Mouse (Mus musculus) heart, postnatal 14 days (tissue): ENCODE data around the gene Qprt. TPM values are rescaled to one million over a fixed set of nuclear protein-coding genes. Genes with fewer than 3 reads are reported as not detected.

Experiments used
- DNase-seq, 2 experiments: peaks; one replicate each; pipeline ENCODE4 v3.0.0; 2021 to 2022
- intact Hi-C: fragments of 180-260 bp; cut with DNase I; formaldehyde crosslinking; loops from one replicate; pipeline ENCODE4 v1.15.1; 2025
- total RNA-seq, 2 experiments: library from RNA; stranded (reverse); gene quantifications; 2 replicates each; pipeline ENCODE4 v1.2.3; 2021

Qprt gene
- total RNA-seq, 2 experiments from 2014 or later, result not detected

DNA sequence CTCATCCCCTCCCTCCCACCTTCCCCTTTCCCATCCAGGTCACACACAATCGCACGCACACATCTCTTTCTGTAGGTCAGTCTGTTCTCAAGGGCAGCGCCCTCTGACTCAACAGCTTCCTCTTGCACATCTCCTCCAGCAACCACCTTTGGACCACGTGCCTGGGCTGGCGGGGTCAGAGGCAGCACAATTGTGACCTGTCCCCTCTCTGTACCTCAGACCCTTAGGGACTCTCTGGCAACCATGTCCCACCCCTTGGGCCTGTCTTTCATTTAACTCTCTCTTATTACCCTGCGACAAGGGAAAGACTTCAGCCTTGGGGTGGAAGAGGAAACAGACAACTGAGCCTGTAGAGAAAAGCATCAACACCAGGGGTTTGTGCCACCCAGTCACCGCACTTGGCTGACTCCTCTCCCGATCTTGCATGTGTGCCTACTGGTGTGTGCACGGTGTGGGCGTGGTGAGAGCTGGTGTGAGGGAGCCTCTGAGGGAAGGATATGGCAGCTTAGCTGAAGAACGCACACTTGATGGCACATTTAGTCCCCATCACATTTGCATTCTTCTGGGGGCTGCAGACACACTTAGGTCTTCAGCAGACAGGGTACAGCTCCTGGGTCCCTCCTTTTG lies 12.9 kb upstream of the Qprt start:
- DNase-seq, result no peak
- intact Hi-C loops, result loop anchor here (5.0 kb wide), 1 partner anchor 52 kb away; no protein-coding TSS in a partner anchor

- intact Hi-C loops, result no loop called here
- DNase-seq, result no peak
Measured at GRCm38 (mm10) chr7:127133125-127133524, 11.1 kb upstream of the Qprt start.

DNA sequence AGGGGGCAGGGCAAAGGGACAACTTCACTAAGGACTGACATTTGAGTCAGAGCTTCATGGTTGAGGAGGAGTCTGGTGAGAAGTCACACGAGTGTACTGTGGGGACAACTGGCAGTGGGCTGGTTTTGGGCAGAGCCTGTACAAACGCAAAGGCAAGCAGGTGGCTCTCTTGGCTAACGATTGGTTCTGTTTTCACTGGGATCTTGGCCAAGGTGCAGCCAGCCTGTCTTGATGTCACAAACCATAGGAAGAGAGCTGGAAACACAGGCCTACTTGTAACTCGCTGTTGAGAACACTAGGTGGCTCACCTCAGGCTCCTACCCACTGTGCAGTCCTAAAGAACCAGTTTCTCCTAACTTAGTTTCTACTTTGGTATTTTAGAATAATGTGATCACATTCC lies 7.6 kb upstream of the Qprt start:
- DNase-seq, result peak in 1 of 2 experiments; percentile 28
- intact Hi-C loops, result no loop called here

GRCm38 (mm10) chr7:127121061-127121910 lies 740 bp downstream of the Qprt start:
- intact Hi-C loops, result no loop called here
- no peak for DNase-seq

- DNase-seq, result no peak
- intact Hi-C loops, result no loop called here
Measured at GRCm38 (mm10) chr7:127118671-127119445, 3.2 kb downstream of the Qprt start.

DNA sequence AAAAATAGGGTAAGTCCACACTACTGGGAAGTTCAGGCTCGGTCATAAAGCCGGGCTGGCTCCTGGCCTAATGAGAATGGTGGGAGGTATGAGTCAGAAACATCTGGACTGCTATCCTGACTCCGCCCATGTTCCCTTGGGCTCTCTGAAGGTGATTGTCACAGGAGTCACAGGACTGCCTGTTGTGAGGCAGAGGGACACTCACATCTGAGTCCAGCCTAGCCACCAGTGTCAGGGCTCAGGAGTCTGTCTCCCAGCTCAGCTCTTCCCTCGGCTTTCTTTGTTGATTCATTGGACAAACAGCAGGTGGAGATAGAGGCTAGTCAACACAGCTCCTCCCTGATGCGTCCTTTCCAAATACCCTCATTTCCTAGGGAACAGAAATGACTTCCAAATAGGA lies 4.1 kb downstream of the Qprt start:
- intact Hi-C loops, result no loop called here
- peak; percentile 30 to 43 for DNase-seq

DNA sequence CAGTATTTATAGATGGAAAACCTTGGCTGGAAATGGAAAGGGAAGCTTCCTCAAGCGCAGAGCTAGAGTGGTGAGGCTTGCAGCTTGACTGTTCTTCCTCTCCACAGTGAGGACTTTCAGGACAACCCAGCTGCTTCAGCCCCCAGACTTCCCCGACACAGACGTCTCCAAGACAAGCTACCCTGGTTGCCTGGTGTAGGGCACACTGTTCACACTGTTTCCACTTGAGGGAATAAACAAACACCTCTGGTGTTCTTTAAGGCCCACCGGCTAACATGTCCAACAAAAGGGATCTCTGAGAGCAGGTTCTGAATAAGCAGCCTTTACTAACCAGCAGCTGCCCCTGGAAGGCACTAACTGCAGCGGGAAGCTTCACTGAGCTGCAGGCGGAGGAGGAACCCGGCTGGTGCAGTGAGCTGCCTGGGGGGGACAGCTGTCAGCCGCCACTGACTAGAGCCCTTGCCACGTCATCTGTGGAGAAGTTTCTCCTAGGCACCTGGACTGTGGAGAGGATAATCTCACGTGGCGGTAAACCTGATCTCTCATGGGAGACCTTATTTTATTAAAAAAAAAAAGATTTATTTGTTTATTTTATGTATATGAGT lies 5.6 kb downstream of the Qprt start:
- DNase-seq, result no peak
- intact Hi-C loops, result no loop called here

DNA sequence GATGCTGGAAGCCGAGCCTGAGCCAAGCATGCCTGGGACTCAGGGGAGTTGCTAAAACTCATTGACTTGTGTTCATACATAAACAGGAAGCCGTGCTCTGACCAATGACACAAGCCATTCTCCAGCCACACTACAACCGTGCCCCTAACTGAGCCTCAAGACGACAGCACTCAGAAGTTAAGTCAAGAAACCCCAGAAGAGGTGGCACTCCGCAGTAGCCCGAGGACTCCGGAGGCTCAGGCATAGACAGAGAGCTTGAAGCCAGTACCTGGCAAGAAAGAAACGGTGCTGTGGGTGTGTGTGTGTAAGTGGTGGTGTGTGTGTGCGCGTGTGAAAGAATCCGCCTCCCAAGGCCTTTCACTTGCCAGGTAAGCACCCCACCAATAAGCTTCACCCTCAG lies 7.1 kb downstream of the Qprt start:
- no peak for DNase-seq
- intact Hi-C loops, result no loop called here

- intact Hi-C loops, result no loop called here
- no peak for DNase-seq
Measured at GRCm38 (mm10) chr7:127113614-127114259, 8.3 kb downstream of the Qprt start.

GRCm38 (mm10) chr7:127112921-127113597 lies 9.0 kb downstream of the Qprt start:
- intact Hi-C loops, result no loop called here
- no peak for DNase-seq

DNA sequence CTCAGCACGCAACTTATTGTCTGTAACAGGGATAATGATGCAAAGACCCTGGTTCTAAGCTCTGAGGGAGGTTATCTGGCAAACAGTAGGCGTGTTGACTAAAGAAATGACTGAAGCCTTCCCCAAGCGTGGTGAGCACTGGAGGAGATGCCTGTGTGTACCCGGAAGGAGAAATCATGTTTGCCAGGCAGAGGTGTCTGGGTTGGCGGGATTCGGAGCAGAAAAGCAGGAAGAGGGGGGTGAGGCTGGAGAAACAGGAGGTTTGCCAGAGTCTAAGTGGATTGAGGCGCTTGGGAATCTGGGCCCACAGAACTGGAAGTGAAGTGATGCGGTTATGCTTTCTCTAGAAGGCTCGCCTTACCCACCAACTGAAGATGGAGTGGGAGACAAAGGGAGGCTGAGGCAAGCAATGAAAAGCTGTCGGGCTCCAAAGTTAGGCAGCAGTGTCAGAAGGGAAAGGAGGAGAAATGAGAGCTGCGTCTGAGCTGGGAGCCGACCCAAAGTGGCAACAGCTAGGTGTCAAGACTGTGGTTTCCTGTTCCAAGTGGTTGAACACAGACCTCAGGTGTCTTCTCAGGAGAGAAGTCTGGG lies 9.7 kb downstream of the Qprt start:
- intact Hi-C loops, result no loop called here
- DNase-seq, result no peak

- peak; percentile 52 to 57 for DNase-seq
- intact Hi-C loops, result no loop called here
Measured at GRCm38 (mm10) chr7:127111461-127111860, 10.6 kb downstream of the Qprt start.

- DNase-seq, result peak; percentile 76 to 83
- intact Hi-C loops, result no loop called here
Measured at GRCm38 (mm10) chr7:127110239-127111007, 11.6 kb downstream of the Qprt start.

- intact Hi-C loops, result loop anchor here (2.0 to 10.0 kb wide), 5 partner anchors 91 to 348 kb away; partner anchors contain the start of genes Mapk3, Mvp, Pagr1a and Pagr1b
- DNase-seq, result no peak
Measured at GRCm38 (mm10) chr7:127105551-127105950, 16.5 kb downstream of the Qprt start.

DNA sequence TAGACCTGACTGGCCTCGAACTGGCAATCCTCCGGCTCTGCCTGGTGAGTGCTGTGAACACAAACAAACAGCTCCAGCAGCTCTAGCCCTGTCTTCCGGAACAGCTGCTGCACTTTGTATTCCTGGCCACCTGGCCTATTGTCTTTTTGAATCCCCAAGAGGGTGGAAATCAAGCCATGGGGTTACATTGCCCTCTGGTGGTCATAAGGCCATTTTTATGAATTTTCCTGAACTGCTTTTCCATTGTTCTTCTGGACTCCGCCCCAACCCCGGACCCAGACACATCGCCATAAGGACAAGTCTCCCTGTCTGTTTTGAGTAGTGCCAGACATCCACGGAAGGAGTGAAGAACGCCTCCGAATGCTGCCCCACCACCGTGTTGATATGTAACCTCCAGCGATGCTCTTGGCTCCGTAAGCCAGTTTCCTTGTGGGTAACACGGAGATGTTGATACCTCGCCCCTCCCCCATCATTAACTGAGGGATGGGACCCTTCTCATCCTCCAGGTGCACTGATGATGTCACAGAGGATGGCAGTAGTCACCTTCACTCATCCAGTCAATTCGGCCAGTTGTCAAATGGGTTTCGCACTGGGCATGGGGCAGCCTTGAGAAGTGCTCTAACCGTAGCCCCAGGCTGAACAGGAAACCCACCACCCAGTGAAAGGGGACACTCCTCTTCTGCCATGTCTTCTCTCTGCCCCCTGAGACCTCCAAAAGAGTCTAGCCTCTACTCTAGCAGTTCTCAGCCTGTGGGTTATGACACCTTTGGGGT lies 17.3 kb downstream of the Qprt start:
- peak; percentile 74 to 85 for DNase-seq
- intact Hi-C loops, result loop anchor here (2.0 to 10.0 kb wide), 6 partner anchors 62 to 347 kb away; partner anchors contain the start of genes Kif22, Mapk3, Mvp and Pagr1a

DNA sequence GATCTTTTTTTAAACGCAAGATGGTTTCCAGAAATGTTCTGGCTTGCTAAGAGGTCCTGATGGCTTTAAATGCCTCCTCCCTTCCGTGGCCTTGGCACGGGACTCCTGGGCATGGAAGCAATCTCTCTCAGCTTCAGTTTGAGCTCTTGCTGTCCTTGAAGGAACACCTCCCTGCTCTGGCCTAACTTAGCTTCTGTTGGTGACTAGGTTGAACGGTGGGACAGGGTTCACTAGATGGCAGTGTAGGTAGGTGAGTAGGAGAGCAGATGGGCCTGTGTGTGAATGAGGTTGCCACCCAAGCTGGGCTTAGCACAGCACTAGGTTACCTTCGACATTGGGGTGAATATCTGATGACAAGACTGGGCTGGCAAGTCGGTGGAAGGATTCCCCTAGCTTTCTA lies 18.1 kb downstream of the Qprt start:
- intact Hi-C loops, result loop anchor here (2.0 to 10.0 kb wide), 5 partner anchors 62 to 271 kb away; partner anchors contain the start of genes Kif22, Mvp, Pagr1a and Pagr1b
- DNase-seq, result no peak

DNA sequence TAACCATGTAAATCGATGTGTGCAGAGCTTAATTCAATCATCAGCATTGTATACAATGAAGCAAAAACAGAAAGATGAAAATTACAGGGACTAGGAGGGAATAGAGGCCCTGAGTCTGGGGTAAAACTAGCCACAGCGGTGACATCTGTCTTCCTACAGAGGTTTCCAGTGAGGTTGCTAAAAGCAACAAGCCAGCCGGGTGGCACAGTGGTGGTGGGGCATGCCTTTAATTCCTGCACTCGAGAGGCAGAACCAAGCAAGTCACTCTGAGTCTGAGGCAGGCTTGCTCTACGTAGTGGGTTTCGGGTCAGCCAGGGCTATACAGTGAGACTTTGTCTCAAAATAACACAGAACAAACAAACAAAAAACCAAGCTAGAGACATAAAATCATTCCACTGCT lies 19.9 kb downstream of the Qprt start:
- DNase-seq, result no peak
- intact Hi-C loops, result loop anchor here (5.0 to 10.0 kb wide), 2 partner anchors 60 to 87 kb away; partner anchors contain the start of genes Kif22, Mvp, Pagr1a and Pagr1b
